Mouse (Mus musculus): ENCODE results near the gene Gm3402.
"Not testable (repeated sequence)": the region's sequence is repeated elsewhere in the genome, so short reads cannot be mapped to it uniquely, and the experiment has no call there.

Gene Gm3402

GRCm38 (mm10) chr5:146513823-146514222 lies at the start of gene Gm3402:
TSS of gene Gm3402 (plus strand) at chr5:146514123.
- not testable (repeated sequence) for DNase-seq

DNA sequence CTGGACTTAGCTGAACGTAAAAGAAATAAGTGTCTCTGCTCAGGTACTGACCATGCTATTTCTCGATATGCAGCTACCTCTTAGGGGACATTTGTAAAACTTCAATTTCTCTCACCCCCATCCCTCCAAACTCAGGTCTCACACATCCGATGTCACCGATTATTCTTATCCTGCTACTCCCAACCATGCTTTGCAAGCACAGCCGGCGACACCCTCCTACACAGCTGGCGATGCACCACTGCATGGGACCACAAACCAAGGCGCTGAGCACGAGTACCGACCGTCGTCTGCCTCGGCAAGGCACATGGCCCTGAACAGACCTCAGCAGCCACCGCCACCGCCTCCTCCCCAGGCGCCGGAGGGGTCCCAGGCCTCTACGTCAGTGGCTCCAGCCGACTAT lies 47.3 kb upstream of the Gm3402 start:
- DNase-seq = no peak

DNA sequence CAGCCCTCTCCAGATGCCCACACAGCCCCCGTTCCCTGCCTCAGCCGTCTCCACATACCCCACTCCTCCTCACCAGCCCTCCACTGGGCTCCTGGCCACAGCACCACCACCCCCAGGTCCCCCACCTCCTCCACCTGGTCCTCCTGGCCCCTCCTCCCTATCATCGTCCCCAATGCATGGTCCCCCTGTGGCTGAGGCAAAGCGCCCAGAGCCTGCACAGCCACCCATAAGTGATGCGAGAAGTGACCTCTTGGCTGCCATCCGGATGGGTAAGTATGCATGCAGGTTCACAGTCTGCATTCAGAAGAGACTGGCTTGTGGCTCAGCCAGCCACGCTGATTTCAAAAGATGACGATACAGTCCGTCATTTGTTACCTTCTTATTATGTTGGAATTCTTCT lies 45.6 kb upstream of the Gm3402 start:
- peak; percentile 73 for DNase-seq

GRCm38 (mm10) chr5:146470821-146471220 lies 43.1 kb upstream of the Gm3402 start:
- peak; percentile 39 to 45 for DNase-seq

DNA sequence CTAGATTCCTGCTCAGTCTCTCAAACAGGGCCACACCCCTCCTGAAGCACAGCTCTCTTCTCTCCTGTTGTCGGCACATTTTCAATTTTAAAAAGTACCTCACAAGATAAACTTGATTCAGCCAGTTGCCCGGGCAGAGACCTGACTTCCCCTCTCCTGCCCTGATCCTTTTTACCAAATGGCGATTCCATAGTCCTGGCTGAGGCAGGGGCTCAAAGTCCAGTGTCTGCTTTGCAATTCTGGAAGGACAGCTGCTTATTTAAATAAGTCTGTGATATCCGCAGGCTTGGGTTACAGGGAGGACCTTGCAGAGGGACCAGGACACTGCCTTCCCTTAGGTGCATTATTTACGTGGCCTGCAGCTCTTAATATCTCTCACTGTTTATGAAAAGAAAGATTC lies 42.6 kb upstream of the Gm3402 start:
- no peak for DNase-seq

- no peak for DNase-seq
Measured at GRCm38 (mm10) chr5:146471821-146472220, 42.1 kb upstream of the Gm3402 start.

GRCm38 (mm10) chr5:146479564-146479963 lies 34.4 kb upstream of the Gm3402 start:
- peak; percentile 70 to 75 for DNase-seq

DNA sequence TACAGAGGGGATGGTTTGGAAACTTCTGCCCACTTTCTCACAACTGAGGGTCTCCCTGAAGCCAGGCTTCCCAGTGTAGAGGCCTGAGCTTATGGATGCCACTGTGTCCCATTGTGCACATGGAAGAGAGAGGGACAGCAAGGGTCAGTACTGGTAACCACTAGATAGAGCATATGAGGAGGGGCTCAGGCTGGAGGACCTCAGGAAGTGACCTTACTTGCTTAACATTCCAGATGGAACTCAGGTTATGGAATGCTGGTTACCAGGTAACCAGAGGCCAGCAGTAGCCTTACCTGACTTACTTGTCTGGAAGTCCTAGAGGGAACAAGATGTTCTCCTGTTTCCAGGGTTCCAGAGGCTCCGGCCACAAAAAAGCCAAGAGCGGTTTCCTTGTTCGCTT lies 32.3 kb upstream of the Gm3402 start, which contains the start of gene Gm6408:
Gm6408 (plus strand) TSS at position 301 of the 400 bp plus-strand sequence.
- DNase-seq = not testable (repeated sequence)

DNA sequence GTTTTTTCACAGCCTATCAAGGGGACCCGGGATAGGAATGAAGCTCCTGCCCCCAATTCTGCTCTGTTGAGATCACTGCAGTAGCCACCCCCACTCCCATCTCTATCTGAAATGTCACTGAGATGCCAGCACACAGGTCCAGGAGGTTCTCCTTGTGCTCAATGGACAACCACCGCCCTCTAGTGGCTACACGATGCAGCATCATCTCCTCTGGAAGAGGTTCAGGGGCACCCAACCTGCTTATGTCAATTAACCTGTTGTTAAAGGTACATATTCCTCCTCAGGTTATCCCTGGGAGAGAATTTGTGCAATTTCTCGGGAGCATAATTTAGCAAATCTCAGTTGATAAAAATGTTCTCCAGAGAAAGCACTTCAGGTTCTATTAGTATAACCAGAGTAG lies 25.0 kb upstream of the Gm3402 start:
- peak; percentile 60 to 75 for DNase-seq

- DNase-seq = not testable (repeated sequence)
Measured at GRCm38 (mm10) chr5:146491063-146491462, 22.9 kb upstream of the Gm3402 start, which contains the start of gene Gm6370. TSS of gene Gm6370 (plus strand) at chr5:146491363.

GRCm38 (mm10) chr5:146502099-146502498 lies 11.8 kb upstream of the Gm3402 start, which contains the start of gene 4930449I24Rik:
TSS of gene 4930449I24Rik (plus strand) at chr5:146502399.
- DNase-seq = not testable (repeated sequence)

GRCm38 (mm10) chr5:146525501-146525900 lies 11.6 kb downstream of the Gm3402 start, which contains the start of gene Gm3404:
TSS of gene Gm3404 (plus strand) at chr5:146525801.
- DNase-seq = not testable (repeated sequence)

DNA sequence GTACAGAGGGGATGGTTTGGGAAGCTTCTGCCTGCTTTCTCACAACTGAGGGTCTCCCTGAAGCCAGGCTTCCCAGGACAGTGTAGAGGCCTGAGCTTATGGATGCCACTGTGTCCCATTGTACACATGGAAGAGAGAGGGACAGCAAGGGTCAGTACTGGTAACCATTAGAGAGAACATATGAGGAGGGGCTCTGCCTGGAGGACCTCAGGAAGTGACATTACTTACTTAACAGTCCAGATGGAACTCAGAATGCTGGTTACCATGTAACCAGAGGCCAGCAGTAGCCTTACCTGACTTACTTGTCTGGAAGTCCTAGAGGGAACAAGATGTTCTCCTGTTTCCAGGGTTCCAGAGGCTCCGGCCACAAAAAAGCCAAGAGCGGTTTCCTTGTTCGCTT lies 23.4 kb downstream of the Gm3402 start, which contains the start of gene Gm3409:
Gm3409 (plus strand) TSS at position 301 of the 400 bp plus-strand sequence.
- DNase-seq = not testable (repeated sequence)

- DNase-seq = not testable (repeated sequence)
Measured at GRCm38 (mm10) chr5:146555836-146556235, 41.9 kb downstream of the Gm3402 start, which contains the start of gene Gm3415. TSS of gene Gm3415 (plus strand) at chr5:146556136.

DNA sequence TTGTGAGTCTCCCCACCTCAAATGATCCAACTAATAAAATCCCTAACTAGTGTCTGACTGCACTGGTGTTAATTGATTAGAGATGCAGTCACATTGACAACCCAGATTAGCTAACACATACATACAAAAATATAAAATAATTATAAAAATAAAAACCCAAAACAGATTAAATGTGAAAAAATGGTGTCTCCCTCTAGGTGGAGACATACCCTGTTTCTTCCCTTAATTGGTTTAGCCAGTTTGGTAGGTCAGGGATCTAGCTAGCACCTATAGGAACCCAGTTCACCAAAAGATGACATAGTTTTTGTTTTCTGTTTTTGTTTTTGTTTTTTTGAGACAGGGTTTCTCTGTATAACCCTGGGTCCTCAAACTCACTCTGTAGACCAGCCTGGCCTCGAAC lies 50.3 kb downstream of the Gm3402 start:
- DNase-seq = no peak

Measured in cerebellum, postnatal 14 days (tissue).